Comparison of ENCODE assay signal across 28 mouse cellular contexts in genomic region chr4:138336876-138337275, GRCm38 (mm10). TPM values are rescaled to one million over a fixed set of nuclear protein-coding genes. Genes with fewer than 3 reads are reported as not detected.
"Had no signal": no experiment of that assay in that cellular context is flagged by ENCODE, and none has a peak within 500 bp of the region (broad histone marks: within the 10 kb centered on the region; RNA-seq: fewer than 3 reads in every experiment).

No protein-coding gene starts in this region.

- H3K9me3 ChIP-seq: liver, embryonic 15.5 days; lung, embryonic 15.5 days; megakaryocyte, embryonic 14.5 days; midbrain, embryonic 13.5 days; neural tube, embryonic 13.5 days; neural tube, embryonic 15.5 days; stomach, embryonic 15.5 days had no signal

- H3K27me3 ChIP-seq: midbrain, embryonic 13.5 days; neural tube, embryonic 13.5 days; neural tube, embryonic 15.5 days; stomach, embryonic 15.5 days had no signal

- DNase-seq: lung, adult 2 months; lung, postnatal 14 days; lung, postnatal 36 days; retina, postnatal 1 day; right cerebral cortex, adult 18-20 months; right cerebral cortex, postnatal 25 days; right cerebral cortex, postnatal 4 days; thymus, adult 2 months; thymus, postnatal 25 days; thymus, postnatal 4 days had no signal

- H3K36me3 ChIP-seq: liver, embryonic 15.5 days; lung, embryonic 15.5 days; midbrain, embryonic 13.5 days; neural tube, embryonic 13.5 days; neural tube, embryonic 15.5 days; stomach, embryonic 15.5 days had no signal

- H3K4me2 ChIP-seq: liver, embryonic 15.5 days; lung, embryonic 15.5 days; midbrain, embryonic 11.5 days; midbrain, embryonic 13.5 days; neural tube, embryonic 13.5 days; neural tube, embryonic 15.5 days; stomach, embryonic 15.5 days had no signal

- H3K9ac ChIP-seq: liver, embryonic 15.5 days; liver, postnatal 0 days; lung, embryonic 15.5 days; midbrain, embryonic 13.5 days; neural tube, embryonic 13.5 days; neural tube, embryonic 15.5 days; stomach, embryonic 15.5 days had no signal

- H3K4me1 ChIP-seq: lung, embryonic 15.5 days; midbrain, embryonic 13.5 days; neural tube, embryonic 13.5 days; neural tube, embryonic 15.5 days; stomach, embryonic 15.5 days had no signal

- H3K27ac ChIP-seq: liver, embryonic 15.5 days; lung, embryonic 15.5 days; macrophage; midbrain, embryonic 13.5 days; neural tube, embryonic 13.5 days; neural tube, embryonic 15.5 days; stomach, embryonic 15.5 days had no signal

- H3K4me3 ChIP-seq: liver, embryonic 15.5 days; lung, embryonic 15.5 days; megakaryocyte, embryonic 14.5 days; midbrain, embryonic 13.5 days; myocyte; neural tube, embryonic 13.5 days; neural tube, embryonic 15.5 days; stomach, embryonic 15.5 days had no signal

- ATAC-seq: lung, postnatal 0 days; midbrain, embryonic 13.5 days; midbrain, embryonic 16.5 days had no signal

RNA-seq across cellular contexts. Expression of gene Cda, which starts 30.9 kb away (rescaled TPM):
- polyA plus RNA-seq: macrophage had no signal

RNA-seq across cellular contexts. Expression of gene Fam43b, which starts 59.5 kb away (rescaled TPM):
- total RNA-seq: megakaryocyte progenitor cell, adult 5-6 weeks had no signal
- polyA plus RNA-seq: liver, embryonic 15.5 days; liver, postnatal 0 days; lung, adult 2 months; lung, embryonic 15.5 days; lung, postnatal 0 days; macrophage; myocyte; neural tube, embryonic 11.5 days; small intestine, adult 2 months; stomach, embryonic 15.5 days; testis, adult 2 months; thymus, adult 2 months; urinary bladder, adult 2 months had no signal
